Mouse (Mus musculus): ENCODE results near the gene Ret. TPM values are rescaled to one million over a fixed set of nuclear protein-coding genes. Genes with fewer than 3 reads are reported as not detected.

Ret gene
- total RNA-seq, 2 experiments from 2014 or later, result 3.4 to 5.2 TPM

- H3K27ac ChIP-seq, result peak within 1 kb of the TSS; percentile 86
- peak; percentile 91 to 93 for DNase-seq (ENCODE audit: extremely low spot score in 1 of 2, low spot score in 2 of 2)
- peak within 1 kb of the TSS; percentile 72 for H3K4me3 ChIP-seq
- intact Hi-C loops (cut with DNase I), result no loop called here
- no peak; the same call in none of the 2 replicates for TF ChIP-seq CTCF (IDR thresholded peaks at IDR 0.05)
These were observed 58.5 kb downstream of the Ret start, which contains the start of gene Csgalnact2 for GRCm38 (mm10) chr6:118138731-118139709. Csgalnact2 (minus strand) TSS chr6:118139140.

GRCm38 (mm10) chr6:118137148-118137547 lies 60.4 kb downstream of the Ret start:
- Histone ChIP-seq H3K4me3 (no peak overlapping the region), H3K27ac (no peak overlapping the region)
- no peak for DNase-seq (ENCODE audit: extremely low spot score in 1 of 2, low spot score in 2 of 2)
- TF ChIP-seq CTCF (IDR thresholded peaks at IDR 0.05), result no peak
- intact Hi-C loops (cut with DNase I), result no loop called here

- TF ChIP-seq CTCF (IDR thresholded peaks at IDR 0.05), result no peak
- DNase-seq (ENCODE audit: extremely low spot score in 1 of 2, low spot score in 2 of 2), result no peak
- intact Hi-C loops (cut with DNase I), result no loop called here
- H3K4me3 ChIP-seq, result no peak overlapping the region
- no peak overlapping the region for H3K27ac ChIP-seq
These were observed 63.1 kb downstream of the Ret start for GRCm38 (mm10) chr6:118134461-118134860.

- Histone ChIP-seq H3K27ac (no peak overlapping the region), H3K4me3 (no peak overlapping the region)
- intact Hi-C loops (cut with DNase I), result no loop called here
- TF ChIP-seq CTCF (IDR thresholded peaks at IDR 0.05), result no peak
- no peak for DNase-seq (ENCODE audit: extremely low spot score in 1 of 2, low spot score in 2 of 2)
These were observed 67.5 kb downstream of the Ret start for GRCm38 (mm10) chr6:118130022-118130421.

- Histone ChIP-seq H3K4me3 (no peak overlapping the region), H3K27ac (no peak overlapping the region)
- DNase-seq (ENCODE audit: extremely low spot score in 1 of 2, low spot score in 2 of 2), result no peak
- intact Hi-C loops (cut with DNase I), result no loop called here
- no peak for TF ChIP-seq CTCF (IDR thresholded peaks at IDR 0.05)
These were observed 69.6 kb downstream of the Ret start for GRCm38 (mm10) chr6:118127827-118128487.

GRCm38 (mm10) chr6:118127198-118127597 lies 70.3 kb downstream of the Ret start:
- Histone ChIP-seq H3K27ac (no peak overlapping the region), H3K4me3 (no peak overlapping the region)
- no peak for TF ChIP-seq CTCF (IDR thresholded peaks at IDR 0.05)
- no peak for DNase-seq (ENCODE audit: extremely low spot score in 1 of 2, low spot score in 2 of 2)
- intact Hi-C loops (cut with DNase I), result no loop called here

- no peak for TF ChIP-seq CTCF (IDR thresholded peaks at IDR 0.05)
- no peak overlapping the region for H3K27ac ChIP-seq
- DNase-seq (ENCODE audit: extremely low spot score in 1 of 2, low spot score in 2 of 2), result no peak
- intact Hi-C loops (cut with DNase I), result no loop called here
- H3K4me3 ChIP-seq, result no peak overlapping the region
These were observed 70.9 kb downstream of the Ret start for GRCm38 (mm10) chr6:118126577-118126976.

- no peak for DNase-seq (ENCODE audit: extremely low spot score in 1 of 2, low spot score in 2 of 2)
- no peak overlapping the region for H3K27ac ChIP-seq
- no peak overlapping the region for H3K4me3 ChIP-seq
- no peak for TF ChIP-seq CTCF (IDR thresholded peaks at IDR 0.05)
- intact Hi-C loops (cut with DNase I), result no loop called here
These were observed 74.8 kb downstream of the Ret start for GRCm38 (mm10) chr6:118122767-118123166.

- no peak overlapping the region for H3K27ac ChIP-seq
- no peak overlapping the region for H3K4me3 ChIP-seq
- peak; percentile 22 for TF ChIP-seq CTCF (IDR thresholded peaks at IDR 0.05)
- intact Hi-C loops (cut with DNase I), result no loop called here
- no peak for DNase-seq (ENCODE audit: extremely low spot score in 1 of 2, low spot score in 2 of 2)
These were observed 85.7 kb downstream of the Ret start for GRCm38 (mm10) chr6:118111810-118112209.

Other genes with a start within 250 kb of the Ret start
- 100 to 1,000 TPM; 208 to 213 TPM for gene Rasgef1a, start 186.3 kb downstream of the Ret start, total RNA-seq (2021)
- gene Csgalnact2, start 58.6 kb downstream of the Ret start, total RNA-seq (2021), result 10 to 100 TPM; 12.3 to 13.4 TPM
- gene Bms1, start 221.8 kb upstream of the Ret start, total RNA-seq (2021), result 10 to 100 TPM; 28.7 to 31.2 TPM

All from left cerebral cortex, adult 2 months (tissue).